Mouse (Mus musculus) limb, embryonic 10.5 days (tissue): ENCODE results near the gene Gpatch2l. TPM values are rescaled to one million over a fixed set of nuclear protein-coding genes. Genes with fewer than 3 reads are reported as not detected.
A peak's percentile ranks its signal among the peaks of the same experiment; 100 is the strongest.

Source experiments
- DNase-seq: peaks from one replicate; pipeline ENCODE4 v3.0.0-alpha.2; 2017; ENCODE audit warnings: low spot score
- H3K27ac ChIP-seq: fragments of 300-500 bp; sonication (generic); 2 replicates; pipeline ENCODE4 v1.5.1; 2016; ENCODE audit warnings: mild to moderate bottlenecking
- H3K27me3 ChIP-seq: fragments of 300-500 bp; sonication (generic); 2 replicates; pipeline ENCODE4 v1.6.1; 2016; ENCODE audit warnings: low read depth, mild to moderate bottlenecking; ENCODE audit not compliant: poor library complexity, severe bottlenecking
- H3K36me3 ChIP-seq: fragments of 300-500 bp; sonication (generic); 2 replicates; pipeline ENCODE4 v1.6.1; 2016; ENCODE audit warnings: mild to moderate bottlenecking, moderate library complexity
- H3K4me1 ChIP-seq: fragments of 300-500 bp; sonication (generic); 2 replicates; pipeline ENCODE4 v1.6.1; 2016
- H3K4me3 ChIP-seq: fragments of 300-500 bp; sonication (generic); 2 replicates; pipeline ENCODE4 v1.5.1; 2016; ENCODE audit warnings: mild to moderate bottlenecking, moderate library complexity
- H3K9me3 ChIP-seq: fragments of 300-500 bp; sonication (generic); replicated peaks from 2 replicates; pipeline ENCODE4 v1.6.1; 2016; ENCODE audit warnings: mild to moderate bottlenecking
- WGBS: fragments of 180-500 bp; shearing (Covaris S2); methylation state at CpG from one replicate; pipeline ENCODE4 v1.1.7; 2016; 5-methylcytosine and 5-hydroxymethylcytosine counted together
- polyA plus RNA-seq: library from polyadenylated mRNA; unstranded; fragments of >200 nt; fragmentation: Nextera tagmentation; extraction: Ambion mirVana; gene quantifications from 2 replicates; pipeline ENCODE4 v1.2.1, GENCODE M21; 2016

Gpatch2l gene
- polyA plus RNA-seq = 14.9 and 18.0 TPM in 2 replicates

GRCm38 (mm10) chr12:86241604-86242536 is at the start of gene Gpatch2l:
Gene Gpatch2l (plus strand): TSS chr12:86241858.
- no peaks in the 10 kb centered on the region for H3K27me3 ChIP-seq
- H3K4me3 ChIP-seq = peak within 1 kb of the TSS; percentile 86
- H3K4me1 ChIP-seq = peaks cover 14% of the 10 kb centered on the region
- under 1% methylated on average over 58 of the region's 58 CpGs for WGBS
- no peaks in the 10 kb centered on the region for H3K9me3 ChIP-seq
- H3K36me3 ChIP-seq = peaks cover 22% of the 10 kb centered on the region
- DNase-seq = peak; percentile 97
- H3K27ac ChIP-seq = peak within 1 kb of the TSS; percentile 91

DNA sequence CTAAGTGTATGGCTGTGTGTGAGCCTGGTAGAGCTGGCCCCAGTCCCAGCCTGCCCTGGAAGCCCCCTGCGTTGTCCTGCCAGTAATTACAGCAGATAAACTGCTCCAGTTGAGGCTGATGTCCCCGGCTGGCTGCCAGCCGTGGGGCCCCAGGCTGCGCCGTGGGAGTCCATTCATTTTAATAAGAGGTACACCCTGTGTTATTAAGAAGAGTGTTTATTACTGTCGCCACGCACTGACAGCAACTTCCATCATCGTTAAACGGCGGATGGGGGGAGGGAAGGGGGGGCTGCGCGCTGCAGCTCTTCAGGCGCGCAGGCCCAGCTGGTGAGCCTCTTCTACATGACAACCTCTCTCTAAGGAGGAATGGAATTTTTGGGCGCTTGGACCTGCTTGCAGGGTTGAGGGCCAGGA is 49.6 kb upstream of the Gpatch2l start:
- H3K27me3 ChIP-seq = peaks cover 16% of the 10 kb centered on the region; the same call in 1 of the 2 replicates
- no peaks in the 10 kb centered on the region for H3K36me3 ChIP-seq
- DNase-seq = no peak
- no peak overlapping the region for H3K27ac ChIP-seq
- no peak overlapping the region for H3K4me3 ChIP-seq
- no peaks in the 10 kb centered on the region for H3K9me3 ChIP-seq
- peaks cover 24% of the 10 kb centered on the region for H3K4me1 ChIP-seq
- WGBS = 43% methylated on average over 15 of the region's 15 CpGs

- Histone ChIP-seq H3K4me3 (no peak overlapping the region), H3K27ac (no peak overlapping the region)
- 89% methylated on average over 7 of the region's 7 CpGs for WGBS
Measured at GRCm38 (mm10) chr12:86196944-86197343, 44.7 kb upstream of the Gpatch2l start.

GRCm38 (mm10) chr12:86203443-86204057 is 38.1 kb upstream of the Gpatch2l start:
- Histone ChIP-seq H3K9me3 (no peaks in the 10 kb centered on the region), H3K27me3 (peaks cover 6% of the 10 kb centered on the region; the same call in 1 of the 2 replicates), H3K36me3 (no peaks in the 10 kb centered on the region), H3K4me3 (no peak overlapping the region), H3K27ac (no peak overlapping the region), H3K4me1 (peaks cover 8% of the 10 kb centered on the region)
- no peak for DNase-seq
- 9% methylated on average over 8 of the region's 8 CpGs for WGBS

More at GRCm38 (mm10) chr12:86196944-86197343, 44.7 kb upstream of the Gpatch2l start:
- H3K9me3 ChIP-seq = no peaks in the 10 kb centered on the region
- peaks cover 7% of the 10 kb centered on the region for H3K4me1 ChIP-seq
- no peak for DNase-seq
- H3K36me3 ChIP-seq = no peaks in the 10 kb centered on the region
- no peaks in the 10 kb centered on the region for H3K27me3 ChIP-seq

DNA sequence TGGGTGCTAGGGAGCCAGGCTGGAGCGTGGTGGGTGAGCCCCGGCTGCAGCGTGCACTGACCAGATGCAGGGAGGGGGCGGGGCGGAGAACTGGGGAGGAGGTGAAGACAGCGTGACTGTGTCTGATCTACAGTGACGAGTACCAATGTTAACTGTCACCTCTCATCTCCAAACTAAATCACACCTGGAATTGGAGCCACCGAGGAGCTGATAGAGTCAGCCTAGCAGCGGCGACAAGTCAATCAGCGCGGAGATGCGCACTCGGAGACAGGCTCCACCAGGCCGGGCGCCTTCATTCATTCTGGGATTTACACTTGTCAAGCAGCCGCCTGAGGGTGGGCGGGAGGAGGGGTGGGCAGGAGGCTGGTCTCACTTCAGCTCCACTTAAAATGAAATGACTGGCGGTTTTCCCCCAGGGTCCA is 30.5 kb upstream of the Gpatch2l start:
- Histone ChIP-seq H3K27me3 (peaks cover 81% of the 10 kb centered on the region), H3K27ac (no peak overlapping the region), H3K9me3 (no peaks in the 10 kb centered on the region), H3K4me3 (no peak overlapping the region), H3K36me3 (no peaks in the 10 kb centered on the region), H3K4me1 (peaks cover 14% of the 10 kb centered on the region)
- no peak for DNase-seq
- WGBS = 1% methylated on average over 19 of the region's 19 CpGs

GRCm38 (mm10) chr12:86212693-86213470 is 28.8 kb upstream of the Gpatch2l start:
- Histone ChIP-seq H3K27ac (no peak overlapping the region), H3K27me3 (peaks cover 91% of the 10 kb centered on the region), H3K4me3 (no peak overlapping the region), H3K9me3 (no peaks in the 10 kb centered on the region), H3K4me1 (peaks cover 26% of the 10 kb centered on the region), H3K36me3 (no peaks in the 10 kb centered on the region)
- 41% methylated on average over 15 of the region's 15 CpGs for WGBS
- DNase-seq = peak; percentile 88

DNA sequence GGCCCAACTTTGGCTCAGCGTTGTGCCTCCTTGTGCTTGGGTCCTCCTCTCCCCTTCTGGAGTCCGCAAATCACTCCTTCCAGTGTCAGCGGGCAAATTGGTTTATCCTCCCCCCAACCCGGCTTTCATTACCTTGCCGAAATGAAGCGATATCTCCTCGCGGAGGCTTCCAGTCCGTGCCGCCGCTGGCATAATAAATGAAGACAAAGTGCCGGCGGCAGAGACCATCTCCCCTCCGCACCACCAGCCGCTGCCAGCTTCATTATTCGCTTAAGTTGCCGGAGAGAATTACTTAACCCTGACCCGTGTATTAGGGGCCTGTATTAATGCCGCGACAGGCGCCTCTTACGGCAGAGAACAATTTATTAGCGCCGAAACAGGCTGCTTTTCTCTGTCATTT is 27.5 kb upstream of the Gpatch2l start:
- Histone ChIP-seq H3K27ac (no peak overlapping the region), H3K9me3 (no peaks in the 10 kb centered on the region), H3K4me3 (no peak overlapping the region), H3K27me3 (peaks cover 81% of the 10 kb centered on the region), H3K36me3 (no peaks in the 10 kb centered on the region), H3K4me1 (peaks cover 26% of the 10 kb centered on the region)
- no peak for DNase-seq
- WGBS = 9% methylated on average over 24 of the region's 24 CpGs

GRCm38 (mm10) chr12:86216687-86217421 is 24.8 kb upstream of the Gpatch2l start:
- Histone ChIP-seq H3K27ac (no peak overlapping the region), H3K4me1 (peaks cover 36% of the 10 kb centered on the region), H3K27me3 (peaks cover 81% of the 10 kb centered on the region), H3K9me3 (no peaks in the 10 kb centered on the region), H3K4me3 (peak overlapping the region; percentile 47), H3K36me3 (no peaks in the 10 kb centered on the region)
- under 1% methylated on average over 22 of the region's 22 CpGs for WGBS
- peak; percentile 71 for DNase-seq

GRCm38 (mm10) chr12:86220200-86221021 is 21.2 kb upstream of the Gpatch2l start:
- H3K27me3 ChIP-seq = peaks cover 52% of the 10 kb centered on the region
- WGBS = 8% methylated on average over 38 of the region's 38 CpGs
- peak overlapping the region; percentile 52 for H3K4me3 ChIP-seq
- no peaks in the 10 kb centered on the region for H3K36me3 ChIP-seq
- peak overlapping the region; percentile 84 for H3K27ac ChIP-seq
- no peaks in the 10 kb centered on the region for H3K9me3 ChIP-seq
- DNase-seq = peak; percentile 62
- H3K4me1 ChIP-seq = peaks cover 29% of the 10 kb centered on the region

GRCm38 (mm10) chr12:86221074-86221703 is 20.5 kb upstream of the Gpatch2l start:
- no peaks in the 10 kb centered on the region for H3K36me3 ChIP-seq

GRCm38 (mm10) chr12:86234295-86234694 is 7.4 kb upstream of the Gpatch2l start:
- DNase-seq = no peak
- no peak overlapping the region for H3K27ac ChIP-seq
- H3K27me3 ChIP-seq = no peaks in the 10 kb centered on the region
- WGBS = 73% methylated on average over 4 of the region's 4 CpGs
- no peak overlapping the region for H3K4me3 ChIP-seq
- no peaks in the 10 kb centered on the region for H3K4me1 ChIP-seq
- H3K36me3 ChIP-seq = no peaks in the 10 kb centered on the region
- no peaks in the 10 kb centered on the region for H3K9me3 ChIP-seq

More at GRCm38 (mm10) chr12:86221074-86221703, 20.5 kb upstream of the Gpatch2l start:
- H3K27me3 ChIP-seq = peaks cover 44% of the 10 kb centered on the region
- H3K4me3 ChIP-seq = peak overlapping the region; percentile 52
- peak overlapping the region; percentile 84 for H3K27ac ChIP-seq
- peak; percentile 45 for DNase-seq
- 47% methylated on average over 16 of the region's 16 CpGs for WGBS
- H3K4me1 ChIP-seq = peaks cover 28% of the 10 kb centered on the region
- H3K9me3 ChIP-seq = no peaks in the 10 kb centered on the region
